Comparison of ENCODE assay signal across 17 mouse cellular contexts in genomic region chr12:15218504-15218903, GRCm38 (mm10).
DNase-seq lines count a peak whose midpoint lies in the region; ATAC-seq and TF ChIP-seq lines count a peak whose summit lies in the region.
"Had no signal": no experiment of that assay in that cellular context is flagged by ENCODE, and none has a peak within 500 bp of the region (broad histone marks: within the 10 kb centered on the region; RNA-seq: fewer than 3 reads in every experiment).

No protein-coding gene starts in this region.

- H3K4me1 ChIP-seq in forebrain, postnatal 0 days (ENCODE audit: insufficient read depth): peaks cover 3% of the 10 kb centered on the region; the same call in 1 of the 2 replicates
- H3K4me1 ChIP-seq in midbrain, embryonic 15.5 days: peaks cover 7% of the 10 kb centered on the region; the same call in 1 of the 2 replicates
- no peaks in the 10 kb centered on the region for H3K4me1 ChIP-seq in liver, embryonic 11.5 days (replicated peaks; ENCODE audit: control insufficient read depth, insufficient read depth, low read length)
- H3K4me1 ChIP-seq: liver, embryonic 13.5 days had no signal

- TF ChIP-seq CTCF in forebrain, postnatal 0 days (IDR thresholded peaks at IDR 0.05; ENCODE audit: low read depth): peak; percentile 20; the same call in 1 of the 2 replicates

- no peaks in the 10 kb centered on the region for H3K9me3 ChIP-seq in forebrain, postnatal 0 days (ENCODE audit: low read length)
- H3K9me3 ChIP-seq in midbrain, embryonic 15.5 days: no peaks in the 10 kb centered on the region
- no peaks in the 10 kb centered on the region for H3K9me3 ChIP-seq in liver, embryonic 11.5 days (ENCODE audit: control insufficient read depth, low read length)
- H3K9me3 ChIP-seq: G1E; liver, embryonic 13.5 days had no signal

- no peak overlapping the region for H3K27ac ChIP-seq in forebrain, postnatal 0 days (ENCODE audit: low read depth, low read length)
- no peak overlapping the region for H3K27ac ChIP-seq in midbrain, embryonic 15.5 days
- H3K27ac ChIP-seq in liver, embryonic 11.5 days (ENCODE audit: low read depth, low read length): no peak overlapping the region
- H3K27ac ChIP-seq: liver, embryonic 13.5 days had no signal

- 0 out of 2 replicates have a peak overlapping the region, but pooled peaks have one; percentile 25 for H3K9ac ChIP-seq in forebrain, postnatal 0 days
- H3K9ac ChIP-seq in midbrain, embryonic 15.5 days: no peak overlapping the region; the same call in 1 of the 2 replicates
- no peak overlapping the region for H3K9ac ChIP-seq in liver, embryonic 11.5 days (ENCODE audit: low read depth, low read length)
- H3K9ac ChIP-seq: liver, embryonic 13.5 days had no signal

- 17% methylated on average over 8 of the region's 8 CpGs for WGBS in forebrain, postnatal 0 days
- WGBS in midbrain, embryonic 15.5 days: 14% methylated on average over 8 of the region's 8 CpGs
- WGBS in liver, embryonic 11.5 days: 84% methylated on average over 8 of the region's 8 CpGs

- H3K4me2 ChIP-seq in forebrain, postnatal 0 days (ENCODE audit: low read depth): peak overlapping the region; percentile 35
- peak overlapping the region; percentile 29 for H3K4me2 ChIP-seq in midbrain, embryonic 15.5 days
- no peak overlapping the region for H3K4me2 ChIP-seq in liver, embryonic 11.5 days
- H3K4me2 ChIP-seq: liver, embryonic 13.5 days had no signal

- H3K4me3 ChIP-seq in forebrain, postnatal 0 days (ENCODE audit: low read depth, low read length): peak overlapping the region; percentile 18; the same call in 1 of the 2 replicates
- H3K4me3 ChIP-seq in midbrain, embryonic 15.5 days: 0 out of 2 replicates have a peak overlapping the region, but pooled peaks have one; percentile 15
- no peak overlapping the region for H3K4me3 ChIP-seq in liver, embryonic 11.5 days (ENCODE audit: low read depth, low read length)
- H3K4me3 ChIP-seq: liver, embryonic 13.5 days had no signal

- peak; percentile 5 for DNase-seq in embryo, embryonic 10.5 days (ENCODE audit: low spot score)
- DNase-seq in embryo, embryonic 10 days (ENCODE audit: low spot score): no peak
- DNase-seq in brain, adult 2 months (ENCODE audit: low read depth, low spot score): peak; percentile 27
- DNase-seq in forebrain, postnatal 0 days: peak; percentile 42
- DNase-seq in kidney, postnatal 36 days: no peak
- DNase-seq in liver, embryonic 11.5 days (ENCODE audit: low spot score): no peak
- DNase-seq: cerebellum, adult 11-12 months; heart, adult 11 months; kidney, postnatal 25 days; liver, embryonic 13.5 days; lung, postnatal 10 days; right cerebral cortex, adult 18-20 months; thymus, adult 2 months had no signal

- no peaks in the 10 kb centered on the region for H3K27me3 ChIP-seq in forebrain, postnatal 0 days (ENCODE audit: insufficient read depth, low read length)
- no peaks in the 10 kb centered on the region for H3K27me3 ChIP-seq in midbrain, embryonic 15.5 days (replicated peaks)
- H3K27me3 ChIP-seq in liver, embryonic 11.5 days (replicated peaks; ENCODE audit: control insufficient read depth, insufficient read depth, low read length): no peaks in the 10 kb centered on the region
- H3K27me3 ChIP-seq: liver, embryonic 13.5 days had no signal

- no peaks in the 10 kb centered on the region for H3K36me3 ChIP-seq in forebrain, postnatal 0 days (ENCODE audit: insufficient read depth)
- no peaks in the 10 kb centered on the region for H3K36me3 ChIP-seq in midbrain, embryonic 15.5 days (replicated peaks)
- no peaks in the 10 kb centered on the region for H3K36me3 ChIP-seq in liver, embryonic 11.5 days (ENCODE audit: control insufficient read depth, insufficient read depth, low read length)
- H3K36me3 ChIP-seq: G1E; liver, embryonic 13.5 days had no signal

- peak; percentile 66 for ATAC-seq in forebrain, postnatal 0 days
- peak; percentile 77 for ATAC-seq in midbrain, embryonic 15.5 days (replicated peaks)
- no peak for ATAC-seq in inflammation-experienced regulatory T-cells, adult 6 months
- ATAC-seq in liver, embryonic 11.5 days (replicated peaks; ENCODE audit: low FRiP score): no peak
- ATAC-seq: intestine, embryonic 16.5 days had no signal

Comparison
In these comparisons a context has a peak if more than half of its experiments do, and no peak if none do; other contexts are left out.
1. DNase-seq: peak in embryo, embryonic 10.5 days (single experiment), brain, adult 2 months (single experiment) and forebrain, postnatal 0 days (single experiment); none in embryo, embryonic 10 days (single experiment), kidney, postnatal 36 days (0 of 2) and liver, embryonic 11.5 days (single experiment).
2. ATAC-seq: peak in forebrain, postnatal 0 days (single experiment) and midbrain, embryonic 15.5 days (single experiment); none in inflammation-experienced regulatory T-cells, adult 6 months (single experiment) and liver, embryonic 11.5 days (single experiment).